Mouse (Mus musculus) limb, embryonic 13.5 days (tissue): ENCODE data around the gene Slc7a11. TPM values are rescaled to one million over a fixed set of nuclear protein-coding genes. Genes with fewer than 3 reads are reported as not detected.
A peak's percentile ranks its signal among the peaks of the same experiment; 100 is the strongest.

Experiments used
- ATAC-seq: fragments of 200-750 bp; cut with Nextera tagmentation; 2 replicates; pipeline ENCODE4 v1.8.0; 2017; ENCODE audit warnings: low read depth, moderate number of reproducible peaks, moderate TSS enrichment; ENCODE audit not compliant: low FRiP score
- H3K27ac ChIP-seq: fragments of 300-500 bp; sonication (generic); 2 replicates; pipeline ENCODE4 v1.5.1; 2015; ENCODE audit warnings: inconsistent platforms, mild to moderate bottlenecking, moderate library complexity
- H3K27me3 ChIP-seq: fragments of 300-500 bp; sonication (generic); 2 replicates; pipeline ENCODE4 v1.6.1; 2015; ENCODE audit warnings: mild to moderate bottlenecking, inconsistent platforms
- H3K36me3 ChIP-seq: fragments of 300-500 bp; sonication (generic); 2 replicates; pipeline ENCODE4 v1.6.1; 2015; ENCODE audit warnings: inconsistent platforms, mild to moderate bottlenecking, moderate library complexity
- H3K4me1 ChIP-seq: fragments of 300-500 bp; sonication (generic); 2 replicates; pipeline ENCODE4 v1.6.1; 2015; ENCODE audit warnings: inconsistent platforms
- H3K4me2 ChIP-seq: fragments of 300-500 bp; sonication (generic); replicated peaks from 2 replicates; pipeline ENCODE4 v1.6.1; 2015; ENCODE audit warnings: inconsistent platforms, mild to moderate bottlenecking, moderate library complexity
- H3K4me3 ChIP-seq: fragments of 300-500 bp; sonication (generic); 2 replicates; pipeline ENCODE4 v1.5.1; 2015; ENCODE audit warnings: moderate library complexity, mild to moderate bottlenecking, inconsistent platforms
- H3K9ac ChIP-seq: fragments of 300-500 bp; sonication (generic); 2 replicates; pipeline ENCODE4 v1.6.1; 2015; ENCODE audit warnings: mild to moderate bottlenecking, inconsistent platforms
- H3K9me3 ChIP-seq: fragments of 300-500 bp; sonication (generic); 2 replicates; pipeline ENCODE4 v1.6.1; 2016; ENCODE audit warnings: inconsistent platforms
- WGBS: fragments of 180-500 bp; shearing (Covaris S2); methylation state at CpG from one replicate; pipeline ENCODE4 v1.1.7; 2015; 5-methylcytosine and 5-hydroxymethylcytosine counted together
- polyA plus RNA-seq: library from polyadenylated mRNA; unstranded; fragments of >200 nt; fragmentation: Nextera tagmentation; extraction: Ambion mirVana; gene quantifications from 2 replicates; pipeline ENCODE4 v1.2.1, GENCODE M21; 2015

The Slc7a11 gene
- polyA plus RNA-seq, 1 experiment from 2014 or later, result 2.6 TPM

- no peak for ATAC-seq
- Histone ChIP-seq H3K27ac (no peak overlapping the region), H3K9ac (no peak overlapping the region), H3K4me3 (no peak overlapping the region), H3K9me3 (no peaks in the 10 kb centered on the region), H3K4me2 (no peak overlapping the region), H3K27me3 (no peaks in the 10 kb centered on the region), H3K36me3 (no peaks in the 10 kb centered on the region), H3K4me1 (no peaks in the 10 kb centered on the region)
- WGBS, result 86% methylated on average over 6 of the region's 6 CpGs
Measured at GRCm38 (mm10) chr3:50105509-50105908, 337.9 kb downstream of the Slc7a11 start.

- H3K27me3 ChIP-seq, result no peaks in the 10 kb centered on the region
- 49% methylated on average over 7 of the region's 7 CpGs for WGBS
- H3K27ac ChIP-seq, result no peak overlapping the region
- no peaks in the 10 kb centered on the region for H3K36me3 ChIP-seq
- H3K9me3 ChIP-seq, result no peaks in the 10 kb centered on the region
- H3K4me3 ChIP-seq, result no peak overlapping the region
- H3K4me1 ChIP-seq, result no peaks in the 10 kb centered on the region
- ATAC-seq, result no peak
- no peak overlapping the region for H3K9ac ChIP-seq
- no peak overlapping the region for H3K4me2 ChIP-seq
Measured at GRCm38 (mm10) chr3:50094404-50095092, 348.9 kb downstream of the Slc7a11 start.

GRCm38 (mm10) chr3:50076979-50077378 lies 366.4 kb downstream of the Slc7a11 start:
- Histone ChIP-seq H3K4me3 (no peak overlapping the region), H3K27ac (no peak overlapping the region), H3K9me3 (no peaks in the 10 kb centered on the region), H3K4me1 (0 out of 2 replicates have a peak, but pooled peaks cover 3% of the 10 kb centered on the region), H3K36me3 (no peaks in the 10 kb centered on the region), H3K9ac (no peak overlapping the region), H3K4me2 (no peak overlapping the region), H3K27me3 (no peaks in the 10 kb centered on the region)
- no peak for ATAC-seq
- WGBS, result 15% methylated on average over 7 of the region's 7 CpGs

GRCm38 (mm10) chr3:50063396-50063795 lies 380.0 kb downstream of the Slc7a11 start:
- Histone ChIP-seq H3K4me3 (no peak overlapping the region), H3K4me2 (no peak overlapping the region), H3K9ac (no peak overlapping the region), H3K27me3 (no peaks in the 10 kb centered on the region), H3K27ac (no peak overlapping the region), H3K9me3 (no peaks in the 10 kb centered on the region), H3K4me1 (no peaks in the 10 kb centered on the region), H3K36me3 (no peaks in the 10 kb centered on the region)
- ATAC-seq, result no peak
- 67% methylated on average over 4 of the region's 4 CpGs for WGBS

GRCm38 (mm10) chr3:50044666-50045065 lies 398.7 kb downstream of the Slc7a11 start:
- Histone ChIP-seq H3K4me1 (peaks cover 10% of the 10 kb centered on the region), H3K4me2 (no peak overlapping the region), H3K27ac (no peak overlapping the region; the same call in 1 of the 2 replicates), H3K36me3 (no peaks in the 10 kb centered on the region), H3K27me3 (no peaks in the 10 kb centered on the region), H3K4me3 (no peak overlapping the region), H3K9me3 (no peaks in the 10 kb centered on the region; the same call in 1 of the 2 replicates), H3K9ac (no peak overlapping the region)
- 38% methylated on average over 5 of the region's 5 CpGs for WGBS
- peak; percentile 87 for ATAC-seq

GRCm38 (mm10) chr3:50044160-50044559 lies 399.3 kb downstream of the Slc7a11 start:
- H3K27me3 ChIP-seq, result no peaks in the 10 kb centered on the region
- no peaks in the 10 kb centered on the region for H3K9me3 ChIP-seq
- no peak for ATAC-seq
- H3K4me2 ChIP-seq, result no peak overlapping the region
- no peak overlapping the region for H3K4me3 ChIP-seq
- no peak overlapping the region for H3K9ac ChIP-seq
- H3K4me1 ChIP-seq, result peaks cover 10% of the 10 kb centered on the region
- no peak overlapping the region for H3K27ac ChIP-seq
- no peaks in the 10 kb centered on the region for H3K36me3 ChIP-seq

- no peak overlapping the region for H3K9ac ChIP-seq
- peaks cover 12% of the 10 kb centered on the region for H3K4me1 ChIP-seq
- H3K4me2 ChIP-seq, result no peak overlapping the region
- no peak overlapping the region for H3K4me3 ChIP-seq
- WGBS, result 46% methylated on average over 2 of the region's 2 CpGs
- no peaks in the 10 kb centered on the region for H3K27me3 ChIP-seq
- H3K27ac ChIP-seq, result 0 out of 2 replicates have a peak overlapping the region, but pooled peaks have one; percentile 40
- H3K9me3 ChIP-seq, result no peaks in the 10 kb centered on the region
- no peak for ATAC-seq
- no peaks in the 10 kb centered on the region for H3K36me3 ChIP-seq
Measured at GRCm38 (mm10) chr3:50041141-50041540, 402.3 kb downstream of the Slc7a11 start.

GRCm38 (mm10) chr3:50035875-50036528 lies 407.4 kb downstream of the Slc7a11 start:
- ATAC-seq, result peak; percentile 24; the same call in 1 of the 2 replicates

GRCm38 (mm10) chr3:50033325-50033724 lies 410.1 kb downstream of the Slc7a11 start:
- ATAC-seq, result no peak
- 65% methylated on average over 3 of the region's 3 CpGs for WGBS
- Histone ChIP-seq H3K4me3 (no peak overlapping the region), H3K27ac (no peak overlapping the region), H3K9me3 (no peaks in the 10 kb centered on the region), H3K4me2 (no peak overlapping the region), H3K27me3 (no peaks in the 10 kb centered on the region), H3K4me1 (peaks cover 11% of the 10 kb centered on the region), H3K9ac (no peak overlapping the region), H3K36me3 (no peaks in the 10 kb centered on the region)

More at GRCm38 (mm10) chr3:50035875-50036528, 407.4 kb downstream of the Slc7a11 start:
- 34% methylated on average over 9 of the region's 9 CpGs for WGBS
- H3K4me3 ChIP-seq, result no peak overlapping the region
- no peak overlapping the region for H3K9ac ChIP-seq
- no peak overlapping the region for H3K4me2 ChIP-seq
- H3K27ac ChIP-seq, result peak overlapping the region; percentile 39; the same call in 1 of the 2 replicates
- H3K27me3 ChIP-seq, result no peaks in the 10 kb centered on the region
- no peaks in the 10 kb centered on the region for H3K36me3 ChIP-seq
- no peaks in the 10 kb centered on the region for H3K9me3 ChIP-seq
- H3K4me1 ChIP-seq, result peaks cover 11% of the 10 kb centered on the region

GRCm38 (mm10) chr3:50026039-50026438 lies 417.4 kb downstream of the Slc7a11 start:
- 48% methylated on average over 5 of the region's 5 CpGs for WGBS
- Histone ChIP-seq H3K36me3 (no peaks in the 10 kb centered on the region), H3K4me3 (no peak overlapping the region), H3K9me3 (no peaks in the 10 kb centered on the region), H3K4me1 (no peaks in the 10 kb centered on the region), H3K27me3 (no peaks in the 10 kb centered on the region), H3K4me2 (no peak overlapping the region), H3K9ac (no peak overlapping the region), H3K27ac (no peak overlapping the region)
- no peak for ATAC-seq

GRCm38 (mm10) chr3:50014396-50014795 lies 429.0 kb downstream of the Slc7a11 start:
- 63% methylated on average over 4 of the region's 4 CpGs for WGBS
- ATAC-seq, result no peak
- Histone ChIP-seq H3K27ac (no peak overlapping the region), H3K4me2 (no peak overlapping the region), H3K4me1 (peaks cover 15% of the 10 kb centered on the region), H3K9ac (no peak overlapping the region), H3K4me3 (no peak overlapping the region), H3K27me3 (no peaks in the 10 kb centered on the region), H3K36me3 (no peaks in the 10 kb centered on the region), H3K9me3 (no peaks in the 10 kb centered on the region)

- Histone ChIP-seq H3K9me3 (no peaks in the 10 kb centered on the region), H3K4me2 (no peak overlapping the region), H3K4me1 (peaks cover 15% of the 10 kb centered on the region), H3K27ac (peak overlapping the region; percentile 28; the same call in 1 of the 2 replicates), H3K27me3 (no peaks in the 10 kb centered on the region), H3K36me3 (no peaks in the 10 kb centered on the region), H3K9ac (no peak overlapping the region), H3K4me3 (no peak overlapping the region)
- peak; percentile 64; the same call in 1 of the 2 replicates for ATAC-seq
- WGBS, result 26% methylated on average over 3 of the region's 3 CpGs
Measured at GRCm38 (mm10) chr3:50012012-50012411, 431.4 kb downstream of the Slc7a11 start.
